Mouse (Mus musculus): ENCODE data around the gene Pde1b. TPM values are rescaled to one million over a fixed set of nuclear protein-coding genes. Genes with fewer than 3 reads are reported as not detected.

The Pde1b gene
- polyA plus RNA-seq, 1 experiment: 21.7 TPM

DNA sequence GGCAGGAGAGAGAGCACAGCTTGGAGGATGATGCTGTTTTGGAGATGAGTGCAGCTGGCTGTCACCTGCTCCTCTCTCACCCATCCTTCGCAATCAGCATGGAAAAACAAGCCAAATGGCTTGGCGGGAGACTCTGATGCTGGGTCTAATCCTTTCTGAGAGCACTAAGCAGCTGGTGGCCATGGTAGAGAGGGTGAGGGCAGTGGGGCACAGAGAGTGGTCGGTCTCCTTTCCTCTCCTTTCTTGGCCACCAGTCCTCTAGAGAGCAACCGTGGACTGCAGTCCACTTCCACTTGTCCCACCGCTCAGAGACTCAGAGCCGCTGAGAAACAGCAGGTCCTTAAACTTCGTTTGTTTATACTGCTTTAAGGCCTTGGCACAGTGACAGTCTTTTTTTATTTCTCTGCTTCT is 10.8 kb downstream of the Pde1b start:
- H3K27ac ChIP-seq (ENCODE audit: insufficient read depth, low read length): no peak overlapping the region

DNA sequence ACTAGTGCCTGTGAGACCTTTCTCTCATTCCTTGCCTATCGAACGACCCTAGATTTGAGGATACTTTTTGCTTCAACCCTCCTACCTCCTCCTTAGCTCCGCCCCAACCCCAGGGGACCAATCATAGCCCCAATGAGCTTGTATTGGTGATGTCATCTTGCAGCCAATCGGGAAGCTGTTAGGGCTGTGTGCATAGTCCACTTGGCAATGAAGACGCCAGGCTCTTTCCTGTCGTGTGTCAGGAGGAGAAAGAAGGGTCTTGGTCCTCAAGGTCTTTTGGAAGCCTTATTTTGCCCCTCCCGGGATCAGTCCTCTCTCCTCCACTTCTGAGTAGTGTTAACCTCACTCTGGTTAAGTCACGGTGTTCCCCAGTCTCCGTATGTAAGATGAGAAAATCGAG is 11.3 kb downstream of the Pde1b start:
- no peaks in the 10 kb centered on the region for H3K36me3 ChIP-seq (ENCODE audit: control insufficient read depth, insufficient read depth, low read length, poor library complexity, severe bottlenecking)
- H3K4me1 ChIP-seq (ENCODE audit: control insufficient read depth, insufficient read depth, low read length): peaks cover 2% of the 10 kb centered on the region
- H3K9me3 ChIP-seq (replicated peaks; ENCODE audit: control insufficient read depth, insufficient read depth, low read length, poor library complexity, severe bottlenecking): no peaks in the 10 kb centered on the region
- H3K9ac ChIP-seq (ENCODE audit: low read depth, poor library complexity, severe bottlenecking): no peak overlapping the region
- 0 out of 2 replicates have a peak overlapping the region, but pooled peaks have one; percentile 41 for H3K27ac ChIP-seq (ENCODE audit: insufficient read depth, low read length)
- no peak for TF ChIP-seq CTCF (IDR thresholded peaks at IDR 0.05; ENCODE audit: low read depth, low read length)
- peak; percentile 52 for TF ChIP-seq POLR2A (IDR thresholded peaks at IDR 0.05; ENCODE audit: insufficient read depth, low read length)
- no peak for TF ChIP-seq EP300 (IDR thresholded peaks at IDR 0.05; ENCODE audit: insufficient read depth, low read depth, low read length)
- no peaks in the 10 kb centered on the region; the same call in 1 of the 2 replicates for H3K27me3 ChIP-seq (ENCODE audit: control insufficient read depth, insufficient read depth, low read length, poor library complexity, severe bottlenecking)
- H3K4me3 ChIP-seq (ENCODE audit: low read depth, low read length): peak overlapping the region; percentile 68

More for the DNA sequence above, 10.8 kb downstream of the Pde1b start:
- TF ChIP-seq EP300 (IDR thresholded peaks at IDR 0.05; ENCODE audit: insufficient read depth, low read depth, low read length): no peak
- Histone ChIP-seq H3K36me3 (ENCODE audit: control insufficient read depth, insufficient read depth, low read length, poor library complexity, severe bottlenecking) (no peaks in the 10 kb centered on the region), H3K27me3 (ENCODE audit: control insufficient read depth, insufficient read depth, low read length, poor library complexity, severe bottlenecking) (no peaks in the 10 kb centered on the region; the same call in 1 of the 2 replicates), H3K4me1 (ENCODE audit: control insufficient read depth, insufficient read depth, low read length) (peaks cover 2% of the 10 kb centered on the region), H3K9ac (ENCODE audit: low read depth, poor library complexity, severe bottlenecking) (0 out of 2 replicates have a peak overlapping the region, but pooled peaks have one; percentile 1), H3K9me3 (replicated peaks; ENCODE audit: control insufficient read depth, insufficient read depth, low read length, poor library complexity, severe bottlenecking) (no peaks in the 10 kb centered on the region), H3K4me3 (ENCODE audit: low read depth, low read length) (no peak overlapping the region)

DNA sequence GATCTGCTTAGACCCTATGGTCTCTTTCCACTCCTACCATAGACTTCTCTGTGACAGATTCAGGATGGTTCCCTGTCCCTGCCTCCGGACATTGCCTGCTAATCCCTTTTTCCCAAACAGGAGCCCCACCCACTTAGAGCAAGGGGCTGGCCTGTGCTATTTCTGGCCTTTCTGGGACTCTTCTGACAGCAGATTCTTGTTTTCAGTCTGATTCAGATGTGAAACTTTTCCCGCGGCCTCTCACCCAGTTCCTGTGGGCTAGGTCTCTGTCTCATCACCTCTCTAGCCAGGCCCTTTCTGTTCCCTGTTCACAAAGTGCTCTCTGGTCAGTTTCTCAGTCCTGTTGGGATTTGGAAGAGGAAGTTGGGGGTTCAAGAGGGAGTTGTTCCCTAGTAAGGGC is 12.1 kb downstream of the Pde1b start:
- Histone ChIP-seq H3K27me3 (ENCODE audit: control insufficient read depth, insufficient read depth, low read length, poor library complexity, severe bottlenecking) (no peaks in the 10 kb centered on the region; the same call in 1 of the 2 replicates), H3K36me3 (ENCODE audit: control insufficient read depth, insufficient read depth, low read length, poor library complexity, severe bottlenecking) (no peaks in the 10 kb centered on the region), H3K4me3 (ENCODE audit: low read depth, low read length) (peak overlapping the region; percentile 29), H3K4me1 (ENCODE audit: control insufficient read depth, insufficient read depth, low read length) (peaks cover 4% of the 10 kb centered on the region), H3K9ac (ENCODE audit: low read depth, poor library complexity, severe bottlenecking) (peak overlapping the region; percentile 39; the same call in 1 of the 2 replicates), H3K27ac (ENCODE audit: insufficient read depth, low read length) (peak overlapping the region; percentile 36; the same call in 1 of the 2 replicates), H3K9me3 (replicated peaks; ENCODE audit: control insufficient read depth, insufficient read depth, low read length, poor library complexity, severe bottlenecking) (no peaks in the 10 kb centered on the region)
- TF ChIP-seq CTCF (IDR thresholded peaks at IDR 0.05; ENCODE audit: low read depth, low read length) (no peak), POLR2A (IDR thresholded peaks at IDR 0.05; ENCODE audit: insufficient read depth, low read length) (no peak), EP300 (IDR thresholded peaks at IDR 0.05; ENCODE audit: insufficient read depth, low read depth, low read length) (no peak)

DNA sequence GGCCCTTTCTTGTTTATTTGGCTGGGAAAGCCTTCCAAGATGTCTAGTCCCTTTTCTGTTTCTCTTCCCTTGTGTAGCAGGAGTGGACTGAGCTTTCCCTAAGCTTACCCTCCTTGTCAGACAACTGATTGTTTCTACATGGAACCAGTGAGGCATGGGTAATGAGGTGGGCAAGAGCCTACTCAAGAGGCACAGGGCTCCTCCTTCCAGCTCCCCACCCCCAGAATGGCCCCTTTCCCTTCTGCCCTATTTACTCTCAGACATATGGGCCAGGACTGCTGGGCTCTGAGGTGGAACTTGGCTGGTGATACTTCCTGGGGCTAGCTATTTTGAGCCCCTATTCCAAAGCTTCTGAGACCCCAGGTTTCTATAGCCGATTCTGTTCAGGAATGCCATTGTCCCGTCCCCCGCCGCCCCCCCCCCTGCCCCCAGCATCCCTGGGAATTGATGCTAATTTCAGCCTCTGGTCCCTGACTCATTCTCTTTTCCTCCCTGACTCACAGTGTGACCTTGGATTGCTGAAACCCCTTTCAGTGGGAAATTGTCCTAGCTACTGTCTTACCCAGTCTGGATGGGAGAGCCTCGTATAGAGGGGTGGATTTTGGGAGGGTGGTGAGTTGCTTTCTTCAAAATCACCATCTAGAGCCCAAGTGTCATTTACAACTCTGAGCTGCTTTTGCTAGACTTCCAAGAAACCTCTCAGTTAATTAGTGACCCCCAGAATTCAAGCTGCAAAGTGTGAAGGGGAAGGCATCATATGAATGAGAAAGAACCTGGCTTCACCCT is 16.0 kb downstream of the Pde1b start:
- no peak for TF ChIP-seq CTCF (IDR thresholded peaks at IDR 0.05; ENCODE audit: low read depth, low read length)
- no peak for TF ChIP-seq POLR2A (IDR thresholded peaks at IDR 0.05; ENCODE audit: insufficient read depth, low read length)
- no peak for TF ChIP-seq EP300 (IDR thresholded peaks at IDR 0.05; ENCODE audit: insufficient read depth, low read depth, low read length)
- H3K9ac ChIP-seq (ENCODE audit: low read depth, poor library complexity, severe bottlenecking): no peak overlapping the region
- no peaks in the 10 kb centered on the region for H3K36me3 ChIP-seq (ENCODE audit: control insufficient read depth, insufficient read depth, low read length, poor library complexity, severe bottlenecking)
- no peaks in the 10 kb centered on the region for H3K9me3 ChIP-seq (replicated peaks; ENCODE audit: control insufficient read depth, insufficient read depth, low read length, poor library complexity, severe bottlenecking)
- H3K4me3 ChIP-seq (ENCODE audit: low read depth, low read length): no peak overlapping the region
- H3K4me1 ChIP-seq (ENCODE audit: control insufficient read depth, insufficient read depth, low read length): peaks cover 9% of the 10 kb centered on the region
- peak overlapping the region; percentile 98 for H3K27ac ChIP-seq (ENCODE audit: insufficient read depth, low read length)
- no peaks in the 10 kb centered on the region for H3K27me3 ChIP-seq (ENCODE audit: control insufficient read depth, insufficient read depth, low read length, poor library complexity, severe bottlenecking)

DNA sequence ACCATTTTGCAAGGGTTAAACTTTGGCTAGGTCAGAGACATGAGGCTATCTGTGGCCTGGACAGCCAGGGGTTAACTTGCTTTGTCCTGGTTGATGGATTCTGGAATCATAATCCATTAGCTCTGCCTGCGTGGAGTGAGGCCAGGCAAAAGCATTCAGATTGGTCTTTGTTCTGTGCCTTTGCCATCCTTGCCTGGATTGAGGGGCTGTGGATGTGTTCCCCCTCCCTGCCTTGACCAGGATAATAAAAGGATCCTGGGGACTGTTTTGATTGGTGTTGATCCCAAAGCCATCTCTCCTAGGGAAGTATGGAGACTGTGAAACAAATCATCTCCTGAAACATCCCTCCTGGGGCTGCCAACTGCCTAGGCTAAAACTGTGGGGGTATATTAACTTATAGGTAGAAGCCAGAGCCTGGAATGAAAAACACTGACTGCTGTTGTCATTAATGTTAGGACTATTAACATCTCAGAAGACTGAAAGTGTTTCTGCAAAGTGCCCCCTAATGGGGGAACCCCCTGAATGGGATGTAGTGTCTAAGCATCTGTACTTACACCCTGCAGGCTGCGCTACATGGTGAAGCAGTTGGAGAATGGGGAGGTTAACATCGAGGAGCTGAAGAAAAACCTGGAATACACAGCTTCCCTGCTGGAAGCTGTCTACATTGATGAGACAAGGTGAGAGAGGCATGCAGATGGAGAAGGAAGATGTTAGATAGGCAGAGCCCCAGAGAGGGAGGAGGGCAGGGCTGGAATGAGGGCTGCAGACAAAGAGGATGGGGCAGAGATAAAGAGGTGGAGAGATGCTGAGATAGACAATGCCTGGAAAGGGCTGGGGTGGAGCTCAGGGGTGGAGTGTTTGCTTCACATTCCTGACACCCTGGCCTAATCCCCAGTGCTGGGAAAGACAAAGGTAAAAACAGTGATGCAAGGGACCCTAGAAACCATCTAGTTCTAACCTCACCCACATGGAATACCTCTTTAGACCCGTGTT is 16.8 kb downstream of the Pde1b start:
- TF ChIP-seq EP300 (IDR thresholded peaks at IDR 0.05; ENCODE audit: insufficient read depth, low read depth, low read length): peak; percentile 98
- no peak for TF ChIP-seq CTCF (IDR thresholded peaks at IDR 0.05; ENCODE audit: low read depth, low read length)
- Histone ChIP-seq H3K27ac (ENCODE audit: insufficient read depth, low read length) (peak overlapping the region; percentile 97), H3K4me1 (ENCODE audit: control insufficient read depth, insufficient read depth, low read length) (peaks cover 9% of the 10 kb centered on the region), H3K27me3 (ENCODE audit: control insufficient read depth, insufficient read depth, low read length, poor library complexity, severe bottlenecking) (no peaks in the 10 kb centered on the region), H3K4me3 (ENCODE audit: low read depth, low read length) (no peak overlapping the region), H3K9me3 (replicated peaks; ENCODE audit: control insufficient read depth, insufficient read depth, low read length, poor library complexity, severe bottlenecking) (no peaks in the 10 kb centered on the region), H3K9ac (ENCODE audit: low read depth, poor library complexity, severe bottlenecking) (no peak overlapping the region), H3K36me3 (ENCODE audit: control insufficient read depth, insufficient read depth, low read length, poor library complexity, severe bottlenecking) (no peaks in the 10 kb centered on the region)
